Mouse (Mus musculus) T-cell, adult 66 days (primary cell): Measurements from ENCODE around the gene Matk. TPM values are rescaled to one million over a fixed set of nuclear protein-coding genes. Genes with fewer than 3 reads are reported as not detected.

Source experiments
- total RNA-seq, 2 experiments: library from RNA; stranded (reverse); gene quantifications; 3 replicates in 1 of 2; 4 replicates in 1 of 2; pipeline ENCODE4 v1.2.4; 2023

The Matk gene
- 10 to 100 TPM; 16.0 to 20.8 TPM for total RNA-seq

DNA sequence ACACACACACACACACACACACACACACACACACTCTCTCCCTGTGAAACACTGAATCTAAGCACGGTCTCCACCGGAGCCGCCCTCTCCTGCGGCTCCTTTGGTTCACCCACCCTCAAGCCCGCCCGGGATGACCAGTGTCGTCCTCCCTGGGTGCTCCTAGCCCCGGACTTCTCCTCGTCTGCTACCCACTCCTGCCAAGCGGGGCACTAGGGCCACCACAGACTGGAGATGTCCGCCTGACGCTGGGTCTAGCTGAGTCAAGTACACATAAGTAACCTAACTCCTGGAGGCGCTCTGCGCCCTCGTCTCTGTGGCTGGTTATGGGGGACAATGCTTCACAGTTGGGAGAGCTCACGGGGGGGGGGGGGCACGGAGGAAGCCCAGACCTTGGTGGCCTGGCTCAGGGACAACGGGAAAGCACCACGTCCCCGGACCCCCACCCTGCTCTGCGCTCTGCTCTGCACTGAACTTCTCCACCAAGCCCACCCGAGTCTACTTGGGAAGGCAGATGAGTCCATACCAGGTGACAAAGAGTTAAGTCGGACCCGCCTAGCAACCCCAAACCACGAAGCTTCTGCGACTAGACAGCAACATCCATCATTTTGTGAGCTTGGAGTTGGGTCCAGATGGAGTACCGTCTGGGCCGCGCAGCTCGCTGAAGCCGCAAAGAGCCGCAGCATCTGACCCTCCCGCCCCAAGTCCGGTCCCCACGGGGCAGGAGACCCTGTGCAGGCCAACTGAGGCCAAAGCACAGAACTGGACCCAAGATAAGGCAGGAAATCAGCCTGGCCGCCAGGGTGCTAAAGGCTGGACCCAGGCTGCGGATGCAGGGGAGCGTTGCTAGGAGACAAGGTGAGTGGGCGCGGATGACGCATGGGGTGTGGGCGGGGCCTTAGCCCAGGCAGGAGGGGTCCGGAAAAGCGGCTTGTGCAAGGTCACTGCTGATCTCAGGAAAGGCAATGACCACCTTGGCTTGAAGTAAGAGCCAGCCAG is at the start of gene Matk:
Matk (plus strand) TSS at position 512 of the 996 bp plus-strand sequence.

DNA sequence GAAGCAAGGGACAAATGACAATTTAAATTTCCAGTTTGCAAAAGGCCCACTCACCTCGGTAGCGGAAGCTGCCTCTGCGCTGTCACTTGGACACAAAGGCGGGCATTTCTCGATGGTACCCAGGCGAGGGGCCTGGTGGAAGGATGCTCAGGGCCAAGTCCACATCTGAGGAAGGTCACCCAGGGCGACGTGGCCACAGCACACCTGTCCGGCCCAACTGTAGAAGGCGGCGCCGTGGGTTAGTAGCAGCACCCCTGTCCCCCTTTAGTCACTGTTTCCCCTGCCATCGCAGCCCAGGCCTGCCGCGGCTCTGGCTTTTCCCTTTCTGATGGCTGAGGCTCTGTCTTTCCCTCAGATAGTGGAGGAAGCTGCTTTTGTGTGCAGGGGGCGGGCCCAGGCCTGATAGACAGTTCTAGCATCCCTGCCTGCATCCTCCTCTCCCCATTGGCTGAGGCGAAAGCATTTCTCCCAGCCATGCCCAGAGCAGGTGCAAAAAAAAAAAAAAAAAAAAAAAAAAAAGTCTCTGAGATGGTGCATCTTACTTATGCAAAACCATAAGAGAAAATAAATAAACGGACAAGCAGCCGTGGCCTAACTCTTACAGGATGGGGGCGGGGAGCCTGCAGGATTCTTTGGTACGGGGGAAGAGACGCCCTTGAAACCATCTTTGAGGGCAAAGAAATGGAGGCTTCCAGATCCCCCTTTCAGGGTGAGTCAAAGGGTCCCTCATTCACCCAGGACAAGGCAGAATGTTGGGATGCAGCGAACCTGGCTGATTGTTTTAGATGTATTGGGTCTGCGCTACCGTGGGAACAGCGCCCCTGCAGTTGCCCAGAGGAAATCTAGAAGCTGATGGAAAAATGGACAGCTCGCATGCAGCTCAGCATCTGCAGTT is 22.1 kb upstream of the Matk start, which contains the start of gene Atcay:
Atcay (minus strand) TSS at position 396 of the 895 bp plus-strand sequence.

DNA sequence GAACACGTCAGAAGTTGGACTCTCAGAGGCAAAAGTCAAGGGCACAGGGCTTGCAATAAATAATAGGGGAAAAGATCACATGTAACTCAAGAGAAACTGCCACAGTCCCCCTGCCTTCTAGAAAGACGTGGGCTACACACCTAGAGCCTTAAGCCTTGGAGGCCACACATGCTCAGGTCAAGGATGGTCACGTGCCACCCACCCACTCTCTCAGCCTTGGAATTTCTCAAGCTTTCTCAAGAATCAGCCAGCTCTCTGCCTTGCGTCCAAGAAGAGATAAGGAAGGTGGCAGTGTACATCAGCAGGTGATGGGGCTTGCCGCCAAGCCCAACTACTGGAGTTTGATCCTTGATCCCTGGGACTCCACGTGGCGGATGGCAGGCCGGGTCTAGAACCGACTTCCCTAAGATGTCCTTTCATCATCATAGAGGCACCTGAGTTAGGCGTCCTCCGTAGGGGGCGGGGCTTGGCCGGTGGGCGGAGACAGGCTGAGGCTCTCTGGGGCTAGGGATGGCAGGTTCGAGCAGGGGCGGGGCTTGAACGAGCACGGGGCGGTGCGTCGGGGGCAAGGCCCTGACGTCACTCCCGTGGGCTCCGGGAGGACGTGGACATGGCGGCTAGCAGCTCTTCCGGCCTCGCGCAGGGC is 20.0 kb upstream of the Matk start, which contains the start of gene Zfr2:
Zfr2 (plus strand) TSS at position 576 of the 646 bp plus-strand sequence.

DNA sequence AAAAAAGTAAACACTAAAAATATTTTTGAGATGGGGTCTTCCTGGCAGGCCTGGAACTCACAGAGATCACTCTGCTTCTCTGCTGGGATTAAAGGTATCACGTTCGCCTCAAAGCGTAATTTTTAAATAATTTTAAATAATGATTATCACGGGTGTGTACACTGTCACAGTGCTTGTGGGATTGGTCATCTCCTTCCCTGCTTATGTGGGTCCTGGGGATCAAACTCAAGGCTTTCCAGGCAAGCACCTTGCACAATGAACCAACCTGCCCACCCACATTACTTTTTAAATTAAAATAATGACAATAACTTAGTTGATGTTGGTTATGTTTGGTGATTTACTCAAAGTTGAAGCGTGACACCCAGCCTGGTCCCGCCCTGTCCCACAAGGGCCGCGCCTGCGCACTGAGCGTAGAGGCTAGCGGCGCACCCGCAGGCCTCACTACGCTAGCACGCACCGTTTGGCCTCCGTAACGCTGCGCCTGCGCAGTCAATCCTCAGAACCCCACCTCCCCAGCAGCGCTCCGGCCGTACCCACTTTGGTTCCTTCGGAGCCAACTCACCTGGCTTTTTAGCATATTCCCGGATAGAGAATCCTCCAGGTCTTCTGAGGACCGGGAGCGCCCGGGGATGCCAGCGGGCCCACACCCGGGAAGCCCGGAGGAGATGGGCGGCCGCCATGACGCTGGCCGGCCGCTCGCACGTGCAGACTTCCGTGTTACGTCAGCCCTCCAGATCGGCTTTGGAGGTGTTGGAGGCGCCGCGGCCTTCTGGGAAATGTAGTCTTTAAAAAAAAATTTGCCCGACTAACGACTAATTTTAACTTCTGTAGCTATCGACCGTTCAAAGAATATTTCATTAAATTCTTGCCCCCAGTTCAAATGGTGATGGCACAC is 13.7 kb downstream of the Matk start, which contains the start of the genes Mrpl54 and Apba3:
Mrpl54 (minus strand) TSS at position 724 of the 895 bp plus-strand sequence.
Apba3 (plus strand) TSS at position 750 of the 895 bp plus-strand sequence.

DNA sequence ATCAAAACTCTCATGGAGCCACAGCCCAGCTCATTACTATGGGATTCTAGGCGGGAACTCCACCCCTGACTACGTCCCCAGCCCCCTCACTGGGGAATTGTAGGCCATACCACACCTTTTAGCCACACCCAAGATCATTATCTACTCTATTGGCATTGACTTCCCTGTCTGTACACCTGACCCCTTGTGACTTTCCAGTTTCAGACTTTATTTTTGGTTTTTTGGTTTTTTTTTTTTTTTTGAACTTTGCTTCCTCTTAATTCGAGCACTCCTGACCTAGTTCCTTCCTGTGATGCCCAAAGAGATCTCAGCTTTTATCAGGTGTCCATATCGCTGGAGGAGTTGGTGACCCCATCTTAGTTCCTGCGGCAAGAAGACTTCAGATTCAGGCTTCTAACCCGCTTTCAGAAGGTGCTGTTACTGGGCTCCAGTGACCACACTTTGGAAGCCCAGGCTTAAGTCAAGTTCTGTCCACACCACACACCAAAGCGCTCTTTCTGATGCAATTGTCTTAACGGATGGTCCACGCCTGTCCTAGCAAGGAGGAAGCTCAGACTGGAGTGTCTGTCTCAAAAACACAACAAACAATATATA is 38.9 kb downstream of the Matk start, which contains the start of gene Tjp3:
Tjp3 (minus strand) TSS at position 71 of the 594 bp plus-strand sequence.

DNA sequence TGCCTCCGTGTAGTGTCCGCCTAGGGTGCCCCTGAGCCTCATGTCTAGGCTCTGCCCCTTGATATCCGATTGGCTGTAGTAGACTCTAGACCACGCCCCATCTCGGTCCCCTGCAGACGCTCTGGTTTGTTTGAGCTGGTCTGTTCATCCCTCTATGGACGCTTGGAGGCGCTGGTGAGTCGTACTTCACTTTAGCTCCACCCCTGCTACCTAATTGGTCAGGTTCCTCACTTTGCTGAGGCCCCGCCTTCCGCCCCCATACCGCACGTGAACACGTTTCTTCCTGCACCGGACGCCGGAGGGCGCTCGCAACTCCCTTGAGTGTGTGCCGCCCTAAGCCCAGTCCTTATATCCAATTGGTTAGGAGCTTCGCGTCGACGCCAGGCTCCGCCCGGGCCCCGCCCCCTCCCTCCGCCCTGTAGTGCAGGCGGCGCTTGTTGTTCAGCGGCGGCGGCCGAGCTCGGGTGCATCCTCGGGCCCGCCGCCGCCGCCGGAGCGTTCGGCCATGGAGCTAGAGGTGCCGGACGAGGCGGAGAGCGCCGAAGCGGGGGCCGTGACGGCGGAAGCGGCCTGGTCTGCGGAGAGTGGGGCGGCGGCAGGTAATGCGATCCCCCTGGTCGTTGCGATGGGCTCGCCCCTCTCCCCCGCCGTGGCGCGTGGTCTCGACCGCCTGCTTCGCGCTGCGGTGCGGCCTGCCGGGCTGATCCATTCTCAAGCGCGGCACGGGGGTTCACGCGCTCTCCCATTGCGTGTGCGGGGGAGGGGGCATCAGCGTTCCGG is 40.0 kb downstream of the Matk start, which contains the start of gene Pip5k1c:
Pip5k1c (plus strand) TSS at position 410 of the 780 bp plus-strand sequence.

Other genes starting within 250 kb of the Matk start
- not detected for gene Gng7, start 238.0 kb upstream of the Matk start, total RNA-seq
- gene Diras1, start 227.3 kb upstream of the Matk start, total RNA-seq: not detected
- 10 to 100 TPM; 18.7 to 21.2 TPM for gene Slc39a3, start 215.5 kb upstream of the Matk start, total RNA-seq
- 10 to 100 TPM; 47.1 to 52.0 TPM for gene Sgta, start 192.8 kb upstream of the Matk start, total RNA-seq
- gene Thop1, start 182.9 kb upstream of the Matk start, total RNA-seq: 10 to 100 TPM in 1 of 2 experiments, 1 to 10 TPM in 1; 9.4 to 11.5 TPM
- gene Creb3l3, start 154.1 kb upstream of the Matk start, total RNA-seq: not detected
- gene Map2k2, start 147.0 kb upstream of the Matk start, total RNA-seq: 100 to 1,000 TPM; 134 to 145 TPM
- gene Zbtb7a, start 117.7 kb upstream of the Matk start, total RNA-seq: 10 to 100 TPM; 75.0 to 78.0 TPM
- gene Pias4, start 85.0 kb upstream of the Matk start, total RNA-seq: 10 to 100 TPM; 37.2 to 43.2 TPM
- gene Eef2, start 76.3 kb upstream of the Matk start, total RNA-seq: 1,000 to 10,000 TPM; 2,301 to 2,484 TPM
- gene Dapk3, start 69.9 kb upstream of the Matk start, total RNA-seq: 10 to 100 TPM; 62.4 to 62.6 TPM
- not detected for gene 4930442H23Rik, start 69.1 kb upstream of the Matk start, total RNA-seq
- gene Nmrk2, start 50.9 kb upstream of the Matk start, total RNA-seq: not detected
- 1 to 10 TPM; 1.4 to 2.7 TPM for gene Atcay, start 22.1 kb upstream of the Matk start, total RNA-seq
- 1 to 10 TPM; 5.2 to 5.5 TPM for gene Zfr2, start 19.8 kb upstream of the Matk start, total RNA-seq
- 10 to 100 TPM; 78.6 to 84.0 TPM for gene Mrpl54, start 14.0 kb downstream of the Matk start, total RNA-seq
- 10 to 100 TPM; 28.8 to 36.2 TPM for gene Apba3, start 14.0 kb downstream of the Matk start, total RNA-seq
- gene Tjp3, start 38.6 kb downstream of the Matk start, total RNA-seq: 1 to 10 TPM; 4.2 to 5.8 TPM
- 100 to 1,000 TPM; 104 to 118 TPM for gene Pip5k1c, start 40.0 kb downstream of the Matk start, total RNA-seq
- 10 to 100 TPM; 48.1 to 49.9 TPM for gene Cactin, start 68.2 kb downstream of the Matk start, total RNA-seq
- 10 to 100 TPM; 30.0 to 30.7 TPM for gene Tbxa2r, start 75.8 kb downstream of the Matk start, total RNA-seq
- gene Gipc3, start 90.3 kb downstream of the Matk start, total RNA-seq: not detected
- 10 to 100 TPM; 33.7 to 41.3 TPM for gene Hmg20b, start 97.5 kb downstream of the Matk start, total RNA-seq
- gene Mfsd12, start 104.6 kb downstream of the Matk start, total RNA-seq: 10 to 100 TPM in 1 of 2 experiments, 1 to 10 TPM in 1; 5.9 to 10.6 TPM
- gene 4930404N11Rik, start 112.9 kb downstream of the Matk start, total RNA-seq: 10 to 100 TPM in 1 of 2 experiments, 1 to 10 TPM in 1; 8.0 to 10.6 TPM
- 10 to 100 TPM; 32.5 to 38.5 TPM for gene Fzr1, start 125.6 kb downstream of the Matk start, total RNA-seq
- gene Dohh, start 131.5 kb downstream of the Matk start, total RNA-seq: 10 to 100 TPM; 38.0 to 44.2 TPM
- 1 to 10 TPM; 3.3 to 5.8 TPM for gene Gm48551, start 131.5 kb downstream of the Matk start, total RNA-seq
- gene Gm48552, start 136.1 kb downstream of the Matk start, total RNA-seq: 1 to 10 TPM; 6.1 to 6.4 TPM
- 1 to 10 TPM; 3.6 to 6.8 TPM for gene Smim24, start 140.1 kb downstream of the Matk start, total RNA-seq
- gene Nfic, start 202.7 kb downstream of the Matk start, total RNA-seq: 10 to 100 TPM; 18.7 to 22.7 TPM
- gene Celf5, start 229.8 kb downstream of the Matk start, total RNA-seq: under 1 TPM in 1 of 2 experiments, not detected in 1; 0.44 TPM
- gene Ncln, start 243.5 kb downstream of the Matk start, total RNA-seq: 100 to 1,000 TPM; 203 to 223 TPM
- 100 to 1,000 TPM; 155 to 169 TPM for gene S1pr4, start 247.2 kb downstream of the Matk start, total RNA-seq